Mouse (Mus musculus) lung, postnatal 25 days (tissue): ENCODE measurements around the gene Tprn.
"Not testable (repeated sequence)": the region's sequence is repeated elsewhere in the genome, so short reads cannot be mapped to it uniquely, and the experiment has no call there.

Experiments
- DNase-seq: peaks from one replicate; pipeline ENCODE4 v3.0.0; 2022; ENCODE audit warnings: low spot score

Gene Tprn

DNA sequence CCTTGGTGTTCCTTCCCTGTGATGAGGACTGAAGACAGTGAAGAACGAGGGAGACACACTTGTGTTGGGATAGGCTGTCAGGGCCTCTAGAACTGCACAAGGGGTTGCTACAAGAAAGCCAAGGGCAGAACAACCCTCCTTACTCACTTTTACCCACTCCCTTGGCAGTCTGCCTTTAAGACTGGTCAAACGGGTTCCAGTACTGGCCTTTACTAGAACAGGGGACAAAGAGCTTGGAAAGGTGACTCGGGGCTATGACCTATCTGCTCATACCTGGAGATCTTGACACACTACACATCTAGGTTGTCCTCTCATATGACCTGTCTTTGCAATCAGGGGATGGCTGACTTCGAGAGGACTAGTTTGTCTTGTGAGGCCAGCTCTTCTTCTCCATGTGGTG, 24.9 kb upstream of the Tprn start:
- peak; percentile 79 for DNase-seq

DNA sequence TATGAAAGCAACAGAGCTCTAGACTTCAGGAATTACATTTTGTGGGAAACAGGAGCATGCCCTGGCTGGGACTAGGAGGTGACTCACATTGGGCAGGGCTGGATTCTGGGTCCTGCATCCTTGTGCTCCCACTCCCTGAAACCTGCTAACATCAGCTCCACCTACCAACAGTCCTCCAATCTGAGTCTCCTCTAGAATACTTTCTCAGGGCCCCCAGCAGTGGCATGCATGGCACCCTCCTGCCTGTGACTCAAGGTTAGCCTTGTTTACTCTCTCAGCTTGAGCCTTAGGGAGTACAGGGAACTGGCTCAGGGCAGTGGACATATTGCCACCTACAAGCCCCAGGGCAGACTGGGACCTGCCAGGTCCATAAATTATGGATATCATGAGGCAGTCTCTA, 24.3 kb upstream of the Tprn start:
- DNase-seq, result no peak

DNA sequence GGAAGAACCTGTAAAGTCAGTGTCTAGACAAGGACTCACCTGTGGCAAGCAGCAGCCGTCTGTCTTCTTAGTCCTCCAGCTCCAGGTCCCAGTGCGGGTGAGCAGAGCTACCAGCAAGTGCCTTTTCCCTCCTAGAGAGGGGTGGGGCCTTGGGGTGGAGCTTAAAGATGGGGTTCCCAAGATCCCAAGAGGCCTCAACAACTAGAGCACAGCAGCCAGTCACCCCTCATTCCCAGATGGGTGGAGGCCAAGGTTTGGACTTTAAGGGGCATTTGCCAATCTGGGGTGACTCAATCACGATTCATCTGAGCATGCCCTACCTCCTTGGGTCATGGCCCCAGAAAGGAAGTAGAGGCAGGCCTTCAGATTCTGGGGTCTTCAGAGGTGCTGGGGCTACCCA, 22.7 kb upstream of the Tprn start:
- no peak for DNase-seq

DNA sequence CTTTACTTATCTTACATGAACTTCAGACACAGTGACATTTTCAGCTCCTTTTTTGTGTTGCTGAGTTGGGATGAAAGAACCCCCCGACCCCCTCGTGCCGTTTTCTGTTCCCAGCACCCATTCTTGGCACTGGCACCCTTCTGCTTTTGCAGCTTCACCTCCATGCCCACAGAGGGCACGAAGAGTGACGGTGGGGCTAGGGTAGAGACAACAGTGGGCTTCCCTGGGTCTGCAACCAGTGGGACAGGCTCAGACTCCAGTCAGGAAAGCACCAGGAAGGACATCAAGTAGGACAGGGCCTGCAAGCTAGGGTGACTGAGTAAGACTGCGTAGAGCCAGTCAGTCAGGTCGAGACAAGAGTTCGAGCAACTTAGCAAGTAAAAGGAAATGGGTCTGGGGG, 22.1 kb upstream of the Tprn start:
- DNase-seq, result no peak

DNA sequence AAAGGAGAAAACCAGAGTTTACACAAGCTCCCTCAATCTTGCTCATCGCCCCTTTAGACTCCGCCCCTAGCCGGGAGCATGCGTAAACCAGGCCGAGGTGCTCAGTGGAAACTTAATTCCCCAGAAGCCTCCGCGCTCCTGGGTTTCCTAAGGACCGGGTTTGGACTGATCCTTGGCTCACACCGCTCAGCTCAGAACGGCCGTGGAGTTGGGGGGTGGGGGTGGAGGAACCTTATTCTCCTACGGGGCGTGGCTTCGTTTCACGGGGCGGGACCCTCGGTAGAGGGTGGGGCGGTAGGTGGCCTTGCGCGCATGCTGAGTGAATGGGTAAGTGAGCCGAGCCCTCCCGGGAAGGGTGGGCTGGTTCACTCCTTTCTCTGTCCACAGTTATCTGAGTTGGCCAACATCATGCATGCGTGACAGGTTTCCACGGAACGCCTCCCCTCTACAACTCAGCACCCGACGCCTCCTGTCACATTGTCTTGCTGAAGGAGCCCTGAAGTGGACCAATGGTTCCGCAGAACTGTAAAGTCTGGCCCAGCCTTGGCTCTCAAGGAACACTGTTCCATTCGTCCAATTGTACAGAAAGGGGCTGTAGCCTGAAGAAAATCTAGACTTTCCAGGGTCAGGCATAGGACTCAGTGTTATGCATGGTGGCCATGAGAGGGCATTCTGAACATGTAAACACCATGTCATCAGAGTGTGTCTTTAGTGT, 21.5 kb upstream of the Tprn start:
- DNase-seq, result peak; percentile 80

DNA sequence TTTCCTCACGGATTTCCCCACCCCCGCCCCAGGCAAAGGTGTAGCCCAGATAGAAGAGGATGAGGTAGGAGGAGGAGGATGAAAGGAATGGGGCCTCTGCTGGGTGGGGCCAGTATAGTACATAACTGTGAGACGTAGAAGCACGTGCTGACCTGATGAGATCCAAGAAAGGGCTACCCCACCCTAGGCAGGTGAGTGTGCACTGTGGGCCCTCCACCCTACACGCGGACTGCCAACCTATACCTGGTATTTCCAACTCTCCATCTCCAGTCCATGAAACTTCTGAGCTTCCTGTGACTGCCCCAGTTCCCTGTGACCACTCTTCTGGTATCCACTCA, 21.0 kb upstream of the Tprn start:
- no peak for DNase-seq

DNA sequence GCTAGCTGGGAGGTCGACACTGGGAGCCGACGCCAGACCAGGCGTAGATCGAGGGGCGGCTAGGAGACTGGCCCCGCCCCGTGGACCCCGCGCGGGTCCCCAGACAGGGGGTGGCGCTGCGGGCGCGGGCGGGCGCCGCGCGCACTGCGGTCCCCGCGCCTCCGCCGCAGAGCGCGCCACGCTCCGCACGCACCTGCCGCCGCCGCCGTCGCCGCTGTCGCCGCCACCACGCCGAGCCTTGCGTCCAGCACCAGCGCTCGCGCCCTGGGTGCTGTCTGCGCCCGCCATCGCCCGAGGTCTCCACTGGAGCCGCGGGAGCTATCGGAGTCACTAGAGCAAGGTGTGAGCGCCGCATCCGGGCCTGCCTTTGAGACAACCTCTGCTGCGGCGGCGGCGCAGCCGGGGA, 20.3 kb upstream of the Tprn start, which contains the start of the genes Rnf208 and Cysrt1:
Rnf208 (plus strand) TSS at position 155 of the 406 bp plus-strand sequence.
Cysrt1 (minus strand) TSS at position 352 of the 406 bp plus-strand sequence.
- DNase-seq, result no peak

DNA sequence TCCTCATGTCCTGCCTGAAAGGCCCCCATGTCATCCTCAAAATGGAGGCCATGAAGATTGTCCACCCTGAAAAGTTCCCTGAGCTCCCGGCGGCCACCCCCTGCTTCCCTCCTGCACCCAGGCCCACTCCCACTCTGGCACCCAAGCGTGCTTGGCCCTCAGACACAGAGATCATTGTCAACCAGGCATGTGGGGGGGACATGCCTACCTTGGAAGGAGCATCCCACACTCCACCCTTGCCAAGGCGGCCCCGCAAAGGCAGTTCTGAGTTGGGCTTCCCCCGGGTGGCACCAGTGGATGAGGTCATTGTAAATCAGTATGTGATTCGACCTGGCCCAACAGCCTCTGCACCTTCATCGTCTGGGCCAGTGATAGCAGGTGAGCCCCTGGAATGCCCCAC, 19.1 kb upstream of the Tprn start:
- DNase-seq, result no peak

DNA sequence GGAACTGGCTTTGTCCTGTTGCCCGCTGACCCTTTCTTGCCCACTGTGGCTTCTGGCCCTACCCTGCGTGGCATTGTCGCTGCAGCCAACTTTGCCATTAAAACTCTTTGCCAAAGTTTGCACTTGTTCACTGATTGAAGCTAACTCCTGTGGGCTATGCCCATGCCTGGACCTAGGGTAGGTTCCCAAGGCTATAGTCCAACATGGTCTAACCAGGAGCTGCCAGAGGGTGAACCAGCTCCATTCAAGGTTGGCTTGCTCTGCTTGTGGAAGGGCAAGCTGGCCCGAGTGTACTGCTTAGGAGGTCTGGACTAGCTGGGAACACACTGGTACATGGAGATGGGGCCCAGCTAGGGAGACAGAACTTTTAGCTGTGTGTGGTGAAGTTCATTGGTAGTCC, 18.3 kb upstream of the Tprn start:
- no peak for DNase-seq

DNA sequence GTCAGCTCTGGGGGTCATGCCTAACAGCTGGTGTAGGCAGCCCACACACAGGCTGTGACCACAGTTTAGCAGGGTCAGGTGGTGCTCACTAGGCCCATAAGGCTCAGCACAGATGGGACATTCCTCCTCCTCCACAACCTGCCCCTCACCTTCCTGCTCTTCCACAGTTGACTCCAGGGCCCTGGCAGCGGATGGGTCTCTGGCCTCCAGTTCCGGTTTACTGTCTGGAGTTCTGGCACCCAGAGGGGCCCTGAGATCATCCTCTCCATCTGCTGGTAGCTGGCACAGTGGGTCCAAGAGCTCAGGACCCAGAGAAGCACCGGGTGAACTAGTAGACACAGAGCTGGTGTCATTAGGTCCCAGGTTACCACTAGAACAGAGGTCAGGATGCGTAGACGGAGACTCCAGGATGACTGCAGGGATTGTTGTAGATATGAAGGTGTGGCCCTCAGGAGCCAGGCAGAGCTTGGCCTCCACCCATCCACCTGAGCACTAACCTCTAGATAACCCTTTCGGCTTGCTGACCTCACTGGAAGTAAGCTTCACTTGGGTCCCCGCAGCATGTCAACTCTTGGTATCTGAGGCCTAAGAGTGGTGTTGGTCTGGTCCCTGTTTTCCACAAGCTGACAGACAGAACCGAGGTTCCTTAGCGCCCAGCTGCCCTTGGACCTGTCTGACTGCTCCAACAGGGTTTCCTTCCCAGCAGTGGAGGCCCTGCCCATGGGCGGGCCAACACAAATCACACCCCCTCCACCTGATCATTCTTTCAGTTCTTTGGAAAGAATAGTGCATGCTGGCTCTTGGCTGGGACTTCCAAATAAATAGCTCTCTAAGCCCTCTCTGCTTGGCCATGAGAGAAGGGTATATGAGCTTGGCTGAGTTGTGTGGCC, 16.0 kb upstream of the Tprn start, which contains the start of gene AL732309.1:
AL732309.1 (minus strand) TSS at position 681 of the 890 bp plus-strand sequence.
- DNase-seq, result peak; percentile 46

DNA sequence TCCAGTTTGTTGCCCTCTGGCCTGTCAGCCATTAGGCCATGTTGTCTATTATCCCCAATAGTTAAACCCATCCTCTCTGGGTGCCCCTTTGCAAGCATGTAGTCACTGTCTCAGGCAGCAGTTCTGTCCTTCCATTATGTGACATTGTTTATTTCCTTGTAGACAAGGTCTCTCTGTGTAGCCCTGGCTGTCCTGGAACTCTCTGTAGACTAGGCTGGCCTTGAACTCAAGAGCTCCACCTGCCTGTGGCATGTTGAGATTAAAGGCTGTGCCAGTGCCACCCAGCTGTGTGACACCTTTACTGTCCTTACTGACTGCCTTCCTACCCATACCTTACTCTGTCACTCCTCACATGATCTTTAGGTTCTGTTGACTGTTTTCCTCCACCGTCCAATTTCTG, 10.1 kb upstream of the Tprn start:
- DNase-seq, result no peak

DNA sequence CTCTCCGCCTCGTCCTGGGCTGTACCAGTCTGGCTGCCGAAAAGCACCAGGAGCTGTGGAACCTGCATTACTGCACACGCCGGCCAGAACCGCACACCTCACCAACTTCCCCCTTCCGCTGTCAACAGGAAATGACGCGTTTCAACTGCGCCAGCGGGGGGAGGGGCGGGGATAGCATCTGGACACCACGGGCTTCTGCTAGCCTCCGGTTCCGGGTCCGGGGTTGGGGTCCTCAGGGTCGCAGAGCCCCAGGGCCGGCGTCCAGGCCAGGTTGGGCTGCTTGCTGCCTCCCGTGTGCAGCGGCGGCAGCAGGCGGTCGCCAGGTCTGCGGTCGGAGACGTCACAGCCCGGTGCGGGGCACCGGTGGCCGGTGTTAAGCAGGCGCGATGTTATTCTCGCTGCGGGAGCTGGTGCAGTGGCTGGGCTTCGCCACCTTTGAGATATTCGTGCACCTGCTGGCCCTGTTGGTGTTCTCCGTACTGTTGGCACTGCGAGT, 7.1 kb upstream of the Tprn start, which contains the start of gene Tmem203:
Tmem203 (plus strand) TSS at position 156 of the 496 bp plus-strand sequence.
- peak; percentile 89 for DNase-seq

DNA sequence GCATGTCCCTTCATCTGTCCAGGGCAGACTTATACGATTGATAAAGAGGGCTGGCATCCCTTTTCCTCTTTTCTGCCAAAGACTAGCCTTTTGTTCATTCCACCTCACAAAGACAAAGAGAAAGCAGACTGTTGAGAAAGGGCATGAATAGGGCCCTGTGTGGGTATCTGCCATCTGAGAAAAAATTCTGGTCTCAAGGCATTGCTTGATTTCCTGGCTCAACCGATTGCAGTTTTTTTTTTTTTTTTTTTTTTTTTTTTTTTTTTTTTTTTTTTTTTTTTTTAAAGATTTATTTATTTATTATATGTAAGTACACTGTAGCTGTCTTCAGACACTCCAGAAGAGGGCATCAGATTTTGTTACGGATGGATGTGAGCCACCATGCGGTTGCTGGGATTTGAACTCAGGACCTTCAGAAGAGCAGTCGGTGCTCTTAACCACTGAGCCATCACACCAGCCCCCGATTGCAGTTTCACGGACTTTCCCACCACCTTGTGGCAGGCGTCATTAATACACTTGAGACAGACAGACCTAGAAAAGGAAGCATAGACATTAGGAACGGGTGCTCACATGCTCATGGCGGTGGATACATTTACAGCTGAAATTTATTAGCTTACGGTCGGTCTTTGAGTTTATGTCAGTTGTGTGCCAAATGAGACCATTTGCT, 5.8 kb upstream of the Tprn start:
- peak; percentile 61 for DNase-seq

DNA sequence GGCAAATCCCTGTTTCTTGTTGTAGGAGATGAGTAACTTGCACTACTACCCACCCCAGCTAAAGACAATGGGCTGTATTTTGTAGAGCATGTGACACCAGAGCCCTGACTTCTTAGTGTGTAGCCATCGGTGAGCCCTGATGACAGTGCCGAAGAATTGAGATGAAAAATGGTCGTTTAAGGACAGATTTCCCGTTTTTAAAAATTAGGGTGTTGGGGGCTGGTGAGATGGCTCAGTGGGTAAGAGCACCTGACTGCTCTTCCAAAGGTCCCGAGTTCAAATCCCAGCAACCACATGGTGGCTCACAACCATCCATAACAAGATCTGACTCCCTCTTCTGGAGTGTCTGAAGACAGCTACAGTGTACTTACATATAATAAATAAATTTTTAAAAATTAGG, 5.2 kb upstream of the Tprn start:
- not testable (repeated sequence) for DNase-seq

DNA sequence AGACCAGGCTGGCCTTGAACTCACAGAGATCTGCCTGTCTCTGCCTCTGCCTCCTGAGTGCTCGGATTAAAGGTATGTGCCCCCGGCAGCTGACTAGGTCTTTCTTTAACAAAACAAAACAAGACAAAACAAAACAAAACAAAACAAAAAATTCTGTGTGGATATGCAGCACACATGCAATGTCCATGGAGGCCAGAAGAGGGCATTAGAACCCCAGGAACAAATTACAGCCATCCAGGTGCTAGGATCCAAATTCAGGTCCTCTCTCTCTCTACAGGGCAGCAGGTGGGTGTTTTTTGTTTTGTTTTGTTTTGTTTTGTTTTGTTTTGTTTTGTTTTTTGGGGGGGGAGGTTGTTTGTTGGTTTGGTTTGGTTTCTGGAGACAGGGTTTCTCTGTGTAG, 3.5 kb upstream of the Tprn start:
- no peak for DNase-seq

DNA sequence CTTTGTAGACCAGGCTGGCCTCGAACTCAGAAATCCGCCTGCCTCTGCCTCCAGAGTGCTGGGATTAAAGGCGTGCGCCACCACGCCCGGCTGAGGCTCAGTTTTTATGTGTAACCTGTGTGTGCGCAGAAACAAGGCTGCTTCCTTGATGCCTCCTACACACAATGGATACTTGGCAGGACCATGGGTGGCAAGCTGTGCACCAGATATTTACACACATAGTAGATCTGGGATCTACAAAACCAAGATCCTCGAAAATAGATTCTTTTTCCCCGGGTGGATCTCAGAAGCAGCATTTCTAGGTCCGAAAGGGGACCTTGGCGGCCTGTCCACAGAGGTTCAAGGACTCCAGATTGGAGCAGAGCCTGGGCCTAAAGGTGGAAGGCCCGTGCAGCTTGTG, 548 bp upstream of the Tprn start:
- no peak for DNase-seq

DNA sequence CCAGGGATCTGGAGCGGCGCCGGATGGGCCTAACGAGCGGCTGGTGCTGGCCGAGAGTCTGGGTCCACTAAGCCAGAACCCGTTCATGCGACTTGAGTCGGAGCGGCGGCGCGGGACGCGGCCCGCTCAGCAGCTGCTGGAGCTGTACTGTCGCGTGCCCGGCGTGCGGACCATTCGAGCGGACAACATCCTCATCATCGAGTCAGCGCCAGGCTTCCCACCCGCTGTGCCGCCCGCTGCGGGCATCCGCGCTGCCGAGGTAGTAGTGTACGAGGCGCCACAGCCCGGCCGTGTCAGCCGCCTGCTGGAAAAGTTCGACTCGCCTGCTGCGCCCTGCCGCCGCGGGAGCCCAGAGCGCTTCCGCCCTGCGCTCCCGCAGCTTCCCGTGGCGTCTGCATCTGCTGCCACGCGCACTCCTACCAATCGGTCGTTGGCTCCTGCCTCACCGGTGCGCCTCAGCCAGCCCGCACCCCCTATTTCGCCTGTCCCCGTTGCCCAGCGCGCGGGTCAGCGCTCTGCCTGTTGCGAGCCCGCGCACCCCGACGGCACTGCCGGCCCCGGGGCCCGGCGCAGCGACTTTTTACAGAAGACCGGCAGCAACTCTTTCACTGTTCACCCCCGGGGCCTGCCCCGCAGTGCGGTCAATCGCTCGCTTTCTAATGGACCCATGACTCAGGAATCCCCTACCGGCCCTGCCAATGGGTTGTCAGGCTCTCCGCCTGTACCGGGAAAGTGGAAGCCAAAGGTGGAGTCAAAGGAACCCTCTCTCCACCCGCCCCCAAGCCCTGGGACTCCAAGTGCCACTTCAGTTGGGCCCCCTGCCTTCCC, 591 bp downstream of the Tprn start:
- DNase-seq, result no peak

DNA sequence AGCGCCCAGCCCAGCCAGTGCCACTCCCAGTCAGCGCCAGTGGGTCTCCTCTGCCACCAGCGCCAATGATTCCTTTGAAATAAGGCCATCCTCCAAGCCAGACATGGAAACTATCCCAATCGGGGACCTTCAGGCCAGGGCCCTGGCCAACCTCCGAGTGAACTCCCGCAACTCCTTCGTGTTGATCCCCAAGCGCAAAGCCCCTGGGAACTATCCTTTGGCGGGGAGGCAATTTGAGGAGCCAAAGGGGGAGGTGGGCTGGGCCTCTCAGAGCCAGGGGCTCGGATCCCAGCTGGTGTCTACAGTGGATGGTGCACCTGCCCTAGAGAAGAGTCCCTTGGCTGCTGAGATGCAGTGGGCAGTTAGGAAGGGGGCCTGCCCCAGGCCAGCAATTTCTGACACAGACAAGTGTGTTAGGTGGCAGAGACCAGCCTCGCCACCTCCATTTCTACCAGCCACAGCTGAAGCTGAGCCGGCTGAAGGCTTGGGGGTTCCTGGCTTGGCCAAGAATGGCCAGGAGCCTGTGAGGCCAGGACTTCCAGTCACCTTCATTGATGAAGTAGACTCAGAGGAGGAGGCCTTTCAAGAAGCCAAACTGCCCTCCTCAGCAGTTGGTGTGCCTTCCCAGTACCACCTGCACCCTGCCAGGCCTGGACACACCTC, 1.3 kb downstream of the Tprn start:
- DNase-seq, result no peak

DNA sequence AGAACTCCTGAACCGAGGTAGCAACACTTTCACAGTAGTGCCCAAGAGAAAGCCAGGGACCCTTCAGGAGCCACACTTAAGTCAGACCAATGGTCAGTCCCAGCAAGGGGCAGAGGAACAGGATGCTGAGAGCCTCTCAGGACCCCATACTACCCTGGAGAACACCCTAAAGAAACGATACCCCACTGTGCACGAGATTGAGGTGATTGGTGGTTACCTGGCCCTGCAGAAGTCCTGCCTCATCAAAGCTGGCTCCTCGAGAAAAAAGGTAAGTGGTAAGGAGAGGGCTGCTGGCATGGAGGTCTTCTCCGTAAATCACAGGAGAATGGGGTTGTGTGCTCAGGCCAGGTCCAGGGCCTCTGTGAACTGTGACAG, 1.9 kb downstream of the Tprn start:
- no peak for DNase-seq

DNA sequence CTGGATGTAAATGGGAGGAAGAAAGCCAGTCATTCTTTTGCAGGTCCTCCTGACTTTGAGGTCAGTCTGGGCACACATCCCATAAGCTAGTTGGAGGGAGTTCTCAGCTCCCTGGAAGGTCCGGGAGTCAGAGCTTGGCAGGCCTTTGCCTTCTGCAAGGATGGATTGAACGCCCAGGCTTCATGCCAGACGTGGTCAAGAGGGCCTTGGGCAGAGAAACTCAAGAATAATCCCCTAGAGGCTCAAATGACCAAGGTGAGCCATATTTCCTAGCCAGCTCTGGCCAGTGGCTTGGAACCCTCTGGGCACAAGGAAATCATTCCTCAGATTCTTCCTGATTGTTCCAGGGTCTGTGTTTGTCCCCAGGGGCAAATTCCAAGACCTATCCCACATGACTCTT, 2.4 kb downstream of the Tprn start:
- DNase-seq, result no peak
